Mouse (Mus musculus): Measurements from ENCODE around the gene Wdfy4. TPM values are rescaled to one million over a fixed set of nuclear protein-coding genes. Genes with fewer than 3 reads are reported as not detected.

Wdfy4 gene
- polyA plus RNA-seq, 1 experiment from 2014 or later, result 0.10 TPM

GRCm38 (mm10) chr14:33000112-33000979 is 185.0 kb downstream of the Wdfy4 start:
- Histone ChIP-seq H3K27me3 (no peaks in the 10 kb centered on the region), H3K36me3 (no peaks in the 10 kb centered on the region), H3K9ac (no peak overlapping the region), H3K27ac (replicated peaks) (no peak overlapping the region), H3K4me1 (replicated peaks) (peaks cover 18% of the 10 kb centered on the region), H3K4me2 (no peak overlapping the region), H3K9me3 (no peaks in the 10 kb centered on the region), H3K4me3 (no peak overlapping the region)
- 26% methylated on average over 8 of the region's 8 CpGs for WGBS
- ATAC-seq (ENCODE audit: low FRiP score, low read depth), result peak; percentile 52; the same call in 1 of the 2 replicates

- 0 out of 2 replicates have a peak, but pooled peaks have one; percentile 25 for ATAC-seq (ENCODE audit: low FRiP score, low read depth)
- 28% methylated on average over 10 of the region's 10 CpGs for WGBS
- H3K36me3 ChIP-seq, result no peaks in the 10 kb centered on the region
- no peak overlapping the region; the same call in 1 of the 2 replicates for H3K27ac ChIP-seq (replicated peaks)
- no peaks in the 10 kb centered on the region for H3K9me3 ChIP-seq
- H3K4me3 ChIP-seq, result no peak overlapping the region
- H3K9ac ChIP-seq, result no peak overlapping the region
- H3K27me3 ChIP-seq, result no peaks in the 10 kb centered on the region
- H3K4me1 ChIP-seq (replicated peaks), result peaks cover 26% of the 10 kb centered on the region
- no peak overlapping the region for H3K4me2 ChIP-seq
These were observed 185.8 kb downstream of the Wdfy4 start for GRCm38 (mm10) chr14:32999511-32999910.

GRCm38 (mm10) chr14:32994954-32995636 is 190.2 kb downstream of the Wdfy4 start:
- Histone ChIP-seq H3K4me3 (no peak overlapping the region), H3K9ac (no peak overlapping the region), H3K4me2 (peak overlapping the region; percentile 39), H3K36me3 (no peaks in the 10 kb centered on the region), H3K9me3 (no peaks in the 10 kb centered on the region), H3K27ac (replicated peaks) (peak overlapping the region; percentile 39; the same call in 1 of the 2 replicates), H3K27me3 (no peaks in the 10 kb centered on the region), H3K4me1 (replicated peaks) (peaks cover 21% of the 10 kb centered on the region)
- 3% methylated on average over 10 of the region's 10 CpGs for WGBS
- peak; percentile 38; the same call in 1 of the 2 replicates for ATAC-seq (ENCODE audit: low FRiP score, low read depth)

- Histone ChIP-seq H3K27me3 (no peaks in the 10 kb centered on the region), H3K9ac (no peak within 1 kb of the TSS), H3K4me3 (no peak within 1 kb of the TSS), H3K4me1 (replicated peaks) (peaks cover 14% of the 10 kb centered on the region), H3K4me2 (no peak within 1 kb of the TSS), H3K9me3 (no peaks in the 10 kb centered on the region), H3K27ac (replicated peaks) (no peak within 1 kb of the TSS), H3K36me3 (no peaks in the 10 kb centered on the region)
- ATAC-seq (ENCODE audit: low FRiP score, low read depth), result no peak
- WGBS, result 96% methylated on average over 2 of the region's 2 CpGs
These were observed 194.2 kb downstream of the Wdfy4 start, which contains the start of gene Lrrc18 for GRCm38 (mm10) chr14:32991082-32991481. TSS of gene Lrrc18 (plus strand) at chr14:32991382.

GRCm38 (mm10) chr14:32986659-32987058 is 198.6 kb downstream of the Wdfy4 start:
- ATAC-seq (ENCODE audit: low FRiP score, low read depth), result no peak

GRCm38 (mm10) chr14:32984176-32984738 is 201.1 kb downstream of the Wdfy4 start:
- no peak overlapping the region for H3K4me3 ChIP-seq
- no peaks in the 10 kb centered on the region for H3K9me3 ChIP-seq
- no peak overlapping the region for H3K9ac ChIP-seq
- no peaks in the 10 kb centered on the region for H3K4me1 ChIP-seq (replicated peaks)
- H3K27me3 ChIP-seq, result no peaks in the 10 kb centered on the region
- 77% methylated on average over 6 of the region's 6 CpGs for WGBS
- ATAC-seq (ENCODE audit: low FRiP score, low read depth), result no peak
- no peak overlapping the region for H3K27ac ChIP-seq (replicated peaks)
- H3K4me2 ChIP-seq, result no peak overlapping the region
- no peaks in the 10 kb centered on the region for H3K36me3 ChIP-seq

More at GRCm38 (mm10) chr14:32986659-32987058, 198.6 kb downstream of the Wdfy4 start:
- Histone ChIP-seq H3K4me3 (no peak overlapping the region), H3K36me3 (no peaks in the 10 kb centered on the region), H3K4me1 (replicated peaks) (no peaks in the 10 kb centered on the region), H3K4me2 (no peak overlapping the region), H3K27ac (replicated peaks) (no peak overlapping the region), H3K27me3 (no peaks in the 10 kb centered on the region), H3K9ac (no peak overlapping the region), H3K9me3 (no peaks in the 10 kb centered on the region)
- WGBS, result 54% methylated on average over 4 of the region's 4 CpGs

- no peak overlapping the region for H3K4me3 ChIP-seq
- H3K4me1 ChIP-seq (replicated peaks), result no peaks in the 10 kb centered on the region
- no peaks in the 10 kb centered on the region for H3K36me3 ChIP-seq
- no peak for ATAC-seq (ENCODE audit: low FRiP score, low read depth)
- no peaks in the 10 kb centered on the region for H3K9me3 ChIP-seq
- no peak overlapping the region for H3K27ac ChIP-seq (replicated peaks)
- no peak overlapping the region for H3K9ac ChIP-seq
- 82% methylated on average over 9 of the region's 9 CpGs for WGBS
- H3K4me2 ChIP-seq, result no peak overlapping the region
- no peaks in the 10 kb centered on the region for H3K27me3 ChIP-seq
These were observed 214.6 kb downstream of the Wdfy4 start for GRCm38 (mm10) chr14:32970700-32971099.

GRCm38 (mm10) chr14:32964742-32965141 is 220.6 kb downstream of the Wdfy4 start:
- Histone ChIP-seq H3K27me3 (no peaks in the 10 kb centered on the region), H3K9me3 (no peaks in the 10 kb centered on the region), H3K9ac (no peak overlapping the region), H3K36me3 (no peaks in the 10 kb centered on the region), H3K4me1 (replicated peaks) (no peaks in the 10 kb centered on the region), H3K27ac (replicated peaks) (no peak overlapping the region), H3K4me2 (no peak overlapping the region), H3K4me3 (no peak overlapping the region)
- whole genome bisulfite sequencing, result 81% methylated on average over 10 of the region's 10 CpGs
- ATAC-seq (ENCODE audit: low FRiP score, low read depth), result no peak

GRCm38 (mm10) chr14:32960481-32960880 is 224.8 kb downstream of the Wdfy4 start:
- Histone ChIP-seq H3K36me3 (no peaks in the 10 kb centered on the region), H3K27me3 (no peaks in the 10 kb centered on the region), H3K9me3 (no peaks in the 10 kb centered on the region), H3K4me3 (no peak overlapping the region), H3K4me2 (no peak overlapping the region), H3K27ac (replicated peaks) (0 out of 2 replicates have a peak overlapping the region, but pooled peaks have one; percentile 32), H3K4me1 (replicated peaks) (peaks cover 7% of the 10 kb centered on the region), H3K9ac (no peak overlapping the region)
- ATAC-seq (ENCODE audit: low FRiP score, low read depth), result peak; percentile 17; the same call in 1 of the 2 replicates
- WGBS, result 34% methylated on average over 5 of the region's 5 CpGs

GRCm38 (mm10) chr14:32958671-32959070 is 226.6 kb downstream of the Wdfy4 start:
- WGBS, result 64% methylated on average over 8 of the region's 8 CpGs
- Histone ChIP-seq H3K27me3 (no peaks in the 10 kb centered on the region), H3K4me1 (replicated peaks) (peaks cover 7% of the 10 kb centered on the region), H3K4me3 (no peak overlapping the region), H3K9me3 (no peaks in the 10 kb centered on the region), H3K4me2 (no peak overlapping the region), H3K9ac (no peak overlapping the region), H3K27ac (replicated peaks) (no peak overlapping the region), H3K36me3 (no peaks in the 10 kb centered on the region)
- no peak for ATAC-seq (ENCODE audit: low FRiP score, low read depth)

GRCm38 (mm10) chr14:32956486-32956885 is 228.8 kb downstream of the Wdfy4 start:
- no peak overlapping the region for H3K4me2 ChIP-seq
- H3K27ac ChIP-seq (replicated peaks), result no peak overlapping the region
- 59% methylated on average over 8 of the region's 8 CpGs for WGBS
- no peaks in the 10 kb centered on the region for H3K9me3 ChIP-seq
- ATAC-seq (ENCODE audit: low FRiP score, low read depth), result no peak
- H3K9ac ChIP-seq, result no peak overlapping the region
- peaks cover 9% of the 10 kb centered on the region for H3K4me1 ChIP-seq (replicated peaks)
- no peaks in the 10 kb centered on the region for H3K27me3 ChIP-seq
- no peak overlapping the region for H3K4me3 ChIP-seq
- H3K36me3 ChIP-seq, result no peaks in the 10 kb centered on the region
